Mouse (Mus musculus): ENCODE results near the gene Tex14. TPM values are rescaled to one million over a fixed set of nuclear protein-coding genes. Genes with fewer than 3 reads are reported as not detected.

Gene Tex14
- polyA plus RNA-seq, 1 experiment from 2014 or later = 0.24 TPM

- no peaks in the 10 kb centered on the region for H3K27me3 ChIP-seq (replicated peaks; ENCODE audit: control insufficient read depth, insufficient read depth, low read length)
- H3K4me1 ChIP-seq (ENCODE audit: control insufficient read depth, insufficient read depth, low read length) = 0 out of 2 replicates have a peak, but pooled peaks cover 8% of the 10 kb centered on the region
- no peak overlapping the region for H3K4me2 ChIP-seq (ENCODE audit: low read length)
- H3K27ac ChIP-seq (ENCODE audit: low read depth, low read length) = no peak overlapping the region
- DNase-seq (ENCODE audit: low spot score) = no peak
- WGBS = 79% methylated on average over 8 of the region's 8 CpGs
- no peaks in the 10 kb centered on the region for H3K9me3 ChIP-seq (replicated peaks; ENCODE audit: control insufficient read depth, low read length)
- no peaks in the 10 kb centered on the region for H3K36me3 ChIP-seq (ENCODE audit: control insufficient read depth, insufficient read depth, low read length)
- H3K9ac ChIP-seq (ENCODE audit: low read length) = no peak overlapping the region
- no peak for ATAC-seq
- H3K4me3 ChIP-seq (ENCODE audit: low read depth, low read length) = no peak overlapping the region
Observed at GRCm38 (mm10) chr11:87581933-87582710, 177.3 kb downstream of the Tex14 start.

- 88% methylated on average over 6 of the region's 6 CpGs for WGBS
- H3K4me1 ChIP-seq (ENCODE audit: control insufficient read depth, insufficient read depth, low read length) = no peaks in the 10 kb centered on the region
- no peak overlapping the region for H3K4me2 ChIP-seq (ENCODE audit: low read length)
Observed at GRCm38 (mm10) chr11:87583291-87584034, 178.6 kb downstream of the Tex14 start.

GRCm38 (mm10) chr11:87584711-87585505 is 180.0 kb downstream of the Tex14 start:
- Histone ChIP-seq H3K36me3 (ENCODE audit: control insufficient read depth, insufficient read depth, low read length) (no peaks in the 10 kb centered on the region), H3K27ac (ENCODE audit: low read depth, low read length) (no peak overlapping the region), H3K4me3 (ENCODE audit: low read depth, low read length) (no peak overlapping the region), H3K27me3 (replicated peaks; ENCODE audit: control insufficient read depth, insufficient read depth, low read length) (no peaks in the 10 kb centered on the region), H3K4me1 (ENCODE audit: control insufficient read depth, insufficient read depth, low read length) (no peaks in the 10 kb centered on the region; the same call in 1 of the 2 replicates), H3K9ac (ENCODE audit: low read length) (no peak overlapping the region), H3K4me2 (ENCODE audit: low read length) (no peak overlapping the region), H3K9me3 (replicated peaks; ENCODE audit: control insufficient read depth, low read length) (no peaks in the 10 kb centered on the region)
- WGBS = 90% methylated on average over 10 of the region's 10 CpGs
- ATAC-seq = no peak
- no peak for DNase-seq (ENCODE audit: low spot score)

More at GRCm38 (mm10) chr11:87583291-87584034, 178.6 kb downstream of the Tex14 start:
- no peak for ATAC-seq
- no peak overlapping the region for H3K4me3 ChIP-seq (ENCODE audit: low read depth, low read length)
- H3K27ac ChIP-seq (ENCODE audit: low read depth, low read length) = no peak overlapping the region
- H3K36me3 ChIP-seq (ENCODE audit: control insufficient read depth, insufficient read depth, low read length) = no peaks in the 10 kb centered on the region
- no peak overlapping the region for H3K9ac ChIP-seq (ENCODE audit: low read length)
- DNase-seq (ENCODE audit: low spot score) = no peak
- no peaks in the 10 kb centered on the region for H3K9me3 ChIP-seq (replicated peaks; ENCODE audit: control insufficient read depth, low read length)
- H3K27me3 ChIP-seq (replicated peaks; ENCODE audit: control insufficient read depth, insufficient read depth, low read length) = no peaks in the 10 kb centered on the region

GRCm38 (mm10) chr11:87587211-87587874 is 182.5 kb downstream of the Tex14 start:
- Histone ChIP-seq H3K27ac (ENCODE audit: low read depth, low read length) (no peak overlapping the region), H3K4me3 (ENCODE audit: low read depth, low read length) (no peak overlapping the region), H3K4me2 (ENCODE audit: low read length) (no peak overlapping the region), H3K27me3 (replicated peaks; ENCODE audit: control insufficient read depth, insufficient read depth, low read length) (no peaks in the 10 kb centered on the region), H3K36me3 (ENCODE audit: control insufficient read depth, insufficient read depth, low read length) (no peaks in the 10 kb centered on the region), H3K4me1 (ENCODE audit: control insufficient read depth, insufficient read depth, low read length) (peaks cover 5% of the 10 kb centered on the region), H3K9me3 (replicated peaks; ENCODE audit: control insufficient read depth, low read length) (no peaks in the 10 kb centered on the region), H3K9ac (ENCODE audit: low read length) (no peak overlapping the region)
- 95% methylated on average over 5 of the region's 5 CpGs for WGBS
- DNase-seq (ENCODE audit: low spot score) (no peak), ATAC-seq (no peak)

GRCm38 (mm10) chr11:87589605-87590004 is 184.7 kb downstream of the Tex14 start:
- WGBS = 93% methylated on average over 8 of the region's 8 CpGs
- ATAC-seq = no peak
- H3K4me2 ChIP-seq (ENCODE audit: low read length) = no peak overlapping the region
- no peak overlapping the region for H3K9ac ChIP-seq (ENCODE audit: low read length)
- H3K27ac ChIP-seq (ENCODE audit: low read depth, low read length) = no peak overlapping the region
- no peaks in the 10 kb centered on the region for H3K9me3 ChIP-seq (replicated peaks; ENCODE audit: control insufficient read depth, low read length)
- H3K4me1 ChIP-seq (ENCODE audit: control insufficient read depth, insufficient read depth, low read length) = peaks cover 16% of the 10 kb centered on the region
- no peaks in the 10 kb centered on the region for H3K27me3 ChIP-seq (replicated peaks; ENCODE audit: control insufficient read depth, insufficient read depth, low read length)
- peaks cover 3% of the 10 kb centered on the region; the same call in 1 of the 2 replicates for H3K36me3 ChIP-seq (ENCODE audit: control insufficient read depth, insufficient read depth, low read length)
- no peak for DNase-seq (ENCODE audit: low spot score)
- no peak overlapping the region for H3K4me3 ChIP-seq (ENCODE audit: low read depth, low read length)

DNA sequence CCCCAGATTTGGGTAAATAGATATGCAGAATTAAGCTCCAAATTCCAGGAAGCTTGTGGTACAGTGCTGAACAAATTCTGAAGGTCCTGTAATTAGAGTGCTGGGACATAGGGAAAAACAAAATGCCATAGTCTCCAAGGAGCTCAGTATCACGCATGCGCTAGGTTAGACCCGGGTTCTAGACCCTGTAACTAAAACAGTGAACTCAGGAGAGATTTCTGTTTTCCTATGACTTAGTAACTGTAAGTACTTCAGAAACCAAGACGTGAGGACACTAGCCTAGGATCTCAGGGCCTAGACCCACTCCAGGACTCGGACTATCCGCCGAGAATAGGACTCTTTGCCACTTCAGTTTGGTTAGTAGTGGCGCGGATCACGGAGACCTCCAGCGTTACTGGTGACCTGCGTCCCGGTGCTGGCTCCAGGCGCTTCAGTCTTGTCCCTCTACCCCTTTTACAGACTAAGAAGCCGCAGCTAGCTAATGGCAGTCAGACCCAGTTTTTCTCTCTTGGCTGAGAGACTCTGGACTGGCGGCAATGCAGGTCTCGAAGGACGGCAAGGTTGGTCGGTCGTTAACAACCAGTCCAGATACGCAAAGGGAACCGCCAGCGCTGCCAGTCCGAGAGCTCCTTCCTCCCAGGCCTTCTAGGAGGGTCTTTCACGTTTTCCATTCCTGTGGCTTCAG is 186.1 kb downstream of the Tex14 start:
- H3K4me1 ChIP-seq (ENCODE audit: control insufficient read depth, insufficient read depth, low read length) = peaks cover 16% of the 10 kb centered on the region
- no peaks in the 10 kb centered on the region for H3K27me3 ChIP-seq (replicated peaks; ENCODE audit: control insufficient read depth, insufficient read depth, low read length)
- ATAC-seq = no peak
- WGBS = 2% methylated on average over 25 of the region's 25 CpGs
- H3K9me3 ChIP-seq (replicated peaks; ENCODE audit: control insufficient read depth, low read length) = no peaks in the 10 kb centered on the region
- peak overlapping the region; percentile 90 for H3K9ac ChIP-seq (ENCODE audit: low read length)
- H3K27ac ChIP-seq (ENCODE audit: low read depth, low read length) = peak overlapping the region; percentile 76
- DNase-seq (ENCODE audit: low spot score) = peak; percentile 33
- H3K4me2 ChIP-seq (ENCODE audit: low read length) = peak overlapping the region; percentile 92
- H3K4me3 ChIP-seq (ENCODE audit: low read depth, low read length) = peak overlapping the region; percentile 78
- peaks cover 3% of the 10 kb centered on the region; the same call in 1 of the 2 replicates for H3K36me3 ChIP-seq (ENCODE audit: control insufficient read depth, insufficient read depth, low read length)

GRCm38 (mm10) chr11:87591526-87592353 is 186.9 kb downstream of the Tex14 start, which contains the start of gene Mtmr4:
Mtmr4 (plus strand) TSS chr11:87592162.
- peak within 1 kb of the TSS; percentile 90 for H3K9ac ChIP-seq (ENCODE audit: low read length)
- DNase-seq (ENCODE audit: low spot score) (peak; percentile 100), ATAC-seq (peak; percentile 97)
- H3K27ac ChIP-seq (ENCODE audit: low read depth, low read length) = peak within 1 kb of the TSS; percentile 93
- H3K36me3 ChIP-seq (ENCODE audit: control insufficient read depth, insufficient read depth, low read length) = peaks cover 3% of the 10 kb centered on the region; the same call in 1 of the 2 replicates
- H3K4me2 ChIP-seq (ENCODE audit: low read length) = peak within 1 kb of the TSS; percentile 92
- WGBS = under 1% methylated on average over 55 of the region's 61 CpGs
- H3K27me3 ChIP-seq (replicated peaks; ENCODE audit: control insufficient read depth, insufficient read depth, low read length) = no peaks in the 10 kb centered on the region
- no peaks in the 10 kb centered on the region for H3K9me3 ChIP-seq (replicated peaks; ENCODE audit: control insufficient read depth, low read length)
- H3K4me1 ChIP-seq (ENCODE audit: control insufficient read depth, insufficient read depth, low read length) = peaks cover 17% of the 10 kb centered on the region
- peak within 1 kb of the TSS; percentile 78 for H3K4me3 ChIP-seq (ENCODE audit: low read depth, low read length)

All from forebrain, embryonic 14.5 days (tissue).